Mouse (Mus musculus) small intestine, adult 2 months (tissue): ENCODE results near the gene Cntnap1. TPM values are rescaled to one million over a fixed set of nuclear protein-coding genes. Genes with fewer than 3 reads are reported as not detected.

Experiments
- H3K27ac ChIP-seq: fragments of 200-500 bp; 2 replicates; pipeline ENCODE4 v1.5.1; 2012; ENCODE audit warnings: low read depth, low read length, control low read depth, inconsistent platforms; ENCODE audit not compliant: insufficient read depth
- H3K27me3 ChIP-seq: fragments of 200-500 bp; 2 replicates; pipeline ENCODE4 v1.6.1; 2012; ENCODE audit warnings: mild to moderate bottlenecking, moderate library complexity, low read length, inconsistent platforms; ENCODE audit not compliant: control insufficient read depth, insufficient read depth
- H3K36me3 ChIP-seq: fragments of 200-500 bp; 2 replicates; pipeline ENCODE4 v1.6.1; 2012; ENCODE audit warnings: mild to moderate bottlenecking, low read length, control low read depth, inconsistent platforms; ENCODE audit not compliant: control insufficient read depth, insufficient read depth
- H3K4me1 ChIP-seq: fragments of 200-500 bp; 2 replicates; pipeline ENCODE4 v1.6.1; 2012; ENCODE audit warnings: low read length, inconsistent platforms, mixed read lengths; ENCODE audit not compliant: control insufficient read depth, insufficient read depth, insufficient read length
- H3K4me3 ChIP-seq: fragments of 200-500 bp; 2 replicates; pipeline ENCODE4 v1.5.1; 2012; ENCODE audit warnings: low read depth, mild to moderate bottlenecking, control low read depth, inconsistent platforms, low read length, moderate library complexity
- CTCF ChIP-seq: fragments of 200-500 bp; IDR thresholded peaks from 2 replicates; pipeline ENCODE4 v1.5.1; 2012; ENCODE audit warnings: low read depth, mild to moderate bottlenecking, control low read depth, inconsistent platforms, low read length, moderate library complexity, mixed read lengths; ENCODE audit not compliant: insufficient replicate concordance, insufficient read length; ENCODE audit errors: extremely low read depth
- POLR2A ChIP-seq: fragments of 200-500 bp; IDR thresholded peaks from 2 replicates; pipeline ENCODE4 v1.6.1; 2012; ENCODE audit warnings: low read depth, mild to moderate bottlenecking, control low read depth, inconsistent platforms, low read length, moderate library complexity
- WGBS: fragments of 180-500 bp; shearing (Covaris S2); methylation state at CpG from one replicate; pipeline ENCODE4 v1.1.7; 2018; 5-methylcytosine and 5-hydroxymethylcytosine counted together
- polyA plus RNA-seq: library from polyadenylated mRNA; depleted of rRNA; stranded (reverse); fragments of >200 nt; gene quantifications from 2 replicates; pipeline ENCODE4 v1.2.3, GENCODE M21; 2012

The Cntnap1 gene
- polyA plus RNA-seq, 1 experiment = 2.8 TPM

DNA sequence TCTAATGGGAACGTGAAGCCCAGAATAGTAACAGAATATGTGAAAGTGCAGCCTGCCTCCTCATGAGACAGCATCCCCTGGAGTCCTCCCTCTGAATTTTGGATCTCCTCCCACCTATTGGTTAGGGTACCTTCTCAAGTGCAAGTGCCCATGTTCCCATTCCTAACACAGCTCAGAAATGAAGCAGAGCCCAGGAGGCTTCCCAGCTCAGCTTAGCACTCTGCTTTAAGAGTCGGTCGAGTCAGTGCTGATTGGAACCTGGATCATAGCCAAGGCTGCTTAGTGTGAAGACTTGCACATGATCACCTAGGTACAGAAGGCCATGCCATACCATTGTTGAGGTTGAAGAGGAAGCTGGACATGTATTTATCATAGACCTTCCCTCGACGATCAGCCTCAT lies 23.8 kb downstream of the Cntnap1 start:
- no peak overlapping the region for H3K27ac ChIP-seq
- no peak for TF ChIP-seq POLR2A
- peaks cover 51% of the 10 kb centered on the region for H3K36me3 ChIP-seq
- H3K4me3 ChIP-seq = no peak overlapping the region
- 57% methylated on average over 5 of the region's 5 CpGs for WGBS
- H3K27me3 ChIP-seq = no peaks in the 10 kb centered on the region
- H3K4me1 ChIP-seq = no peaks in the 10 kb centered on the region

GRCm38 (mm10) chr11:101194643-101195042 lies 24.3 kb downstream of the Cntnap1 start:
- Histone ChIP-seq H3K27ac (no peak overlapping the region), H3K36me3 (peaks cover 56% of the 10 kb centered on the region), H3K4me1 (no peaks in the 10 kb centered on the region), H3K4me3 (no peak overlapping the region), H3K27me3 (no peaks in the 10 kb centered on the region)
- TF ChIP-seq CTCF = no peak
- no peak for TF ChIP-seq POLR2A
- 88% methylated on average over 6 of the region's 6 CpGs for WGBS

- Histone ChIP-seq H3K4me1 (no peaks in the 10 kb centered on the region), H3K27ac (no peak overlapping the region), H3K27me3 (no peaks in the 10 kb centered on the region), H3K4me3 (no peak overlapping the region), H3K36me3 (peaks cover 59% of the 10 kb centered on the region)
- TF ChIP-seq POLR2A (no peak), CTCF (no peak)
- 62% methylated on average over 1 of the region's 1 CpGs for WGBS
Measured at GRCm38 (mm10) chr11:101195101-101195500, 24.8 kb downstream of the Cntnap1 start.

DNA sequence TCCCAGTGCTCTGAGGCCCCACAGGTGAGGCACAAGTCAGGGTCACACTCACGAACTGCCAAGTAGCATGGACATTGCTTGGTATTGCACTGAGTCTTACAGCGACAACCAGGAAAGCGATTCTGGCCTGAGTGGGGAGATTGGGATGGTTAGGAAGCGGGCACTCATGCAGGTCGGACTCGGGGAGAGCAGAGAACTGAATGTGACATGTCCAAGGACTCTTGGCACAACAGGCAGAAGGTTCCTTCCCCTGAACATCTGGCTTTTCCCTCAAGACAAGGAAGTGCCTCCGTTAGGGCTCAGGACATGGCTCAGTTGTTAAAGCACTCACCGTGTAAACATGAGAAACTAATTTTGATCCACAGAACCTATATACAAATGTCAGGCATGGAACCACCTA lies 25.2 kb downstream of the Cntnap1 start:
- Histone ChIP-seq H3K27me3 (no peaks in the 10 kb centered on the region), H3K4me3 (no peak overlapping the region), H3K4me1 (no peaks in the 10 kb centered on the region), H3K36me3 (peaks cover 64% of the 10 kb centered on the region), H3K27ac (no peak overlapping the region)
- TF ChIP-seq CTCF (no peak), POLR2A (no peak)
- 88% methylated on average over 8 of the region's 8 CpGs for WGBS

DNA sequence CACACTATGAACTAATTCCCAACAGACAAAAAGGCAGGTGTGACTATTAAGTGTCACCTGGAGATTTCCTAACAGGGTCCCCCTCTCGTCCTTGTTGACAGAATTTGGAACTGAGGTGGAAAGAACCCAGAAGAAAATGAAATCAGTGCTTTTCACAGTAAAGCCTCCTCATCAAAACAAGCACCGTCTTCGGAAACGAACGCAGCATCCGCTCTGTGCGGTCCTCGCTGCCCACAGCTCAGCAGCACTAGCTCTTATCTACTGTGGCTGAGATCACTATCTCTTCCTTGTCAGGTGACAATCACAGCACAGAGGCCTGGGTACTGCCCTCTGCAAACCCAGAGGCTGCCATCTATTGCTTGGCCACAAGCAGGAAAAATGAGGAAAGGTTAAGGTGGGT lies 25.9 kb downstream of the Cntnap1 start:
- Histone ChIP-seq H3K27ac (no peak overlapping the region), H3K4me1 (no peaks in the 10 kb centered on the region), H3K4me3 (no peak overlapping the region), H3K36me3 (peaks cover 67% of the 10 kb centered on the region), H3K27me3 (no peaks in the 10 kb centered on the region)
- WGBS = 88% methylated on average over 8 of the region's 8 CpGs
- no peak for TF ChIP-seq CTCF
- TF ChIP-seq POLR2A = no peak

DNA sequence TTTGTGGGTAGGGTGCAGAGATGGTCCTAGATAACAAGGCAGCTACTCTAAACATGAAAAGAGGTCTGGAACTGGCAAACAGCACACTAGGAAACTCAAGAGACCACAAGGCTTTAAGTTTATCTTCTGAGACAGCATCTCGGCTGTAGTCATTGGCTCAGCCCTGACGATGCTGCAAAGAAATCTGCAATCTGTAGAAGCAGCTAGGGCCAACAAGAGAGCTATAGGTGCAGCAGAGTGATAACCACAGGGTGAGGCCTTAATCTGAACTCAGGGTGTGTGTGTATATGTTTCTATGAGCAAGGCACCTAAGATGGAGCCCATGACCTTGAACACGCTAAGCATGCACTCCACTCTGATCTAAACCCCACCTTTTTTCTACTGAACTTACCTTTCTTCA lies 29.2 kb downstream of the Cntnap1 start:
- Histone ChIP-seq H3K27ac (no peak overlapping the region), H3K4me1 (no peaks in the 10 kb centered on the region), H3K4me3 (no peak overlapping the region), H3K36me3 (peaks cover 78% of the 10 kb centered on the region), H3K27me3 (no peaks in the 10 kb centered on the region)
- TF ChIP-seq CTCF (no peak), POLR2A (no peak)
- WGBS = 81% methylated on average over 3 of the region's 3 CpGs

DNA sequence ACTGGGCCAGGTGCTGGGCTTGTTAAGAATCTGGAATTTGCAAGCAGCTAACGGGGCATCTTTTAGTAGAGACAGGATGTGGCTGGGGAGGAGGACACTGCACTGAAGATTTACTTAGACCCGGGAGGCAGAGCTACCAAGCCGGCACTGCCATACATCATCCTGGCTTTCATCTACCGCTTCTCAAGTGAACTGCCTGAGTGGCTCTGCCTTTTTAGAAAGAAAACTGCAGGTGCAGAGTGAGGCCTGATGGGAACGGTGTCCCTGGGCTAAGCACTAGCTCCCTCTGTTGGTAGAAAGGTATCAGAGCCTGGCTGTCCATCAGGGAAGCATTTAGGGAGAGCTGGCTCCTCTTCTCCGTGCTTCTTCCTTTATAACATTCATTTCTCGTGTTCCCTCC lies 30.7 kb downstream of the Cntnap1 start:
- Histone ChIP-seq H3K27ac (no peak overlapping the region), H3K27me3 (no peaks in the 10 kb centered on the region), H3K4me1 (no peaks in the 10 kb centered on the region), H3K4me3 (no peak overlapping the region), H3K36me3 (peaks cover 78% of the 10 kb centered on the region)
- WGBS = 38% methylated on average over 7 of the region's 7 CpGs
- TF ChIP-seq POLR2A (no peak), CTCF (peak; percentile 67; the same call in 1 of the 2 replicates)

DNA sequence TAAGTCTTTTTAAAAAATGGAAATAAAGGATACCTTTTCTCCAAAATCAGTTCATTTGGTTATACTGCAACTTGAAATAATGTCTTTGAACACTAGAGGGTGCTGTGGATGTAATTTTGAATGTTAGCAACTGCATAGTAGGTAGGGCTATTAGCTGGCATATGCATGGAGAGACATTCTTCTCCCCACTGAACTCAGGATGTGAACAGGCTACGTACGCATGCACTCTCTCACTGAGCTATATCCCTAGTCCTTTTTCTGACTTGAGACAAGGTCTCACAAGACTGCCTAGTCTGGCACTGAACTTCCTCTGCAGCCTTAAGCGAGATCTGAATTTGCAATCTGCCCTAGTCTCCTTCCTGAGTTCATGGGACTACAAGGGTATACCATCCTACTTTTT lies 41.6 kb downstream of the Cntnap1 start:
- no peaks in the 10 kb centered on the region for H3K27me3 ChIP-seq
- peaks cover 58% of the 10 kb centered on the region for H3K36me3 ChIP-seq
- 41% methylated on average over 3 of the region's 3 CpGs for WGBS
- H3K4me3 ChIP-seq = no peak overlapping the region
- H3K27ac ChIP-seq = no peak overlapping the region
- TF ChIP-seq POLR2A = no peak
- TF ChIP-seq CTCF = no peak
- H3K4me1 ChIP-seq = no peaks in the 10 kb centered on the region
